Mouse (Mus musculus) midbrain, embryonic 14.5 days (tissue): ENCODE measurements around the gene Aspscr1. TPM values are rescaled to one million over a fixed set of nuclear protein-coding genes. Genes with fewer than 3 reads are reported as not detected.

Source experiments
- ATAC-seq: fragments of 200-750 bp; cut with Nextera tagmentation; 2 replicates; pipeline ENCODE4 v1.8.0; 2017; ENCODE audit warnings: moderate number of reproducible peaks, moderate library complexity; ENCODE audit not compliant: low FRiP score, low TSS enrichment
- DNase-seq: peaks from one replicate; pipeline ENCODE4 v3.0.0-alpha.2; 2015
- H3K27ac ChIP-seq: fragments of 300-500 bp; sonication (generic); replicated peaks from 2 replicates; pipeline ENCODE4 v1.5.1; 2014; ENCODE audit warnings: mild to moderate bottlenecking, low read depth, low read length, moderate library complexity
- H3K27me3 ChIP-seq: fragments of 300-500 bp; sonication (generic); 2 replicates; pipeline ENCODE4 v1.6.1; 2014; ENCODE audit warnings: low read length, control low read depth, mixed read lengths; ENCODE audit not compliant: control insufficient read depth, insufficient read depth
- H3K36me3 ChIP-seq: fragments of 300-500 bp; sonication (generic); 2 replicates; pipeline ENCODE4 v1.6.1; 2014; ENCODE audit warnings: low read length, control low read depth; ENCODE audit not compliant: control insufficient read depth, insufficient read depth
- H3K4me1 ChIP-seq: fragments of 300-500 bp; sonication (generic); 2 replicates; pipeline ENCODE4 v1.6.1; 2014; ENCODE audit warnings: mild to moderate bottlenecking, antibody characterized with exemption, low read length, control low read depth; ENCODE audit not compliant: control insufficient read depth, insufficient read depth
- H3K4me2 ChIP-seq: fragments of 300-500 bp; sonication (generic); 2 replicates; pipeline ENCODE4 v1.6.1; 2014; ENCODE audit warnings: mild to moderate bottlenecking, low read length, moderate library complexity
- H3K4me3 ChIP-seq: fragments of 300-500 bp; sonication (generic); replicated peaks from 2 replicates; pipeline ENCODE4 v1.5.1; 2014; ENCODE audit warnings: low read depth, low read length
- H3K9ac ChIP-seq: fragments of 300-500 bp; sonication (generic); replicated peaks from 2 replicates; pipeline ENCODE4 v1.6.1; 2014; ENCODE audit warnings: mild to moderate bottlenecking, low read length, moderate library complexity
- H3K9me3 ChIP-seq: fragments of 300-500 bp; sonication (generic); 2 replicates; pipeline ENCODE4 v1.6.1; 2016; ENCODE audit warnings: low read length, control low read depth, mixed read lengths; ENCODE audit not compliant: control insufficient read depth
- WGBS: fragments of 180-500 bp; shearing (Covaris S2); extraction: QIAGEN DNeasy Blood & Tissue Kit; methylation state at CpG from one replicate; pipeline ENCODE4 v1.1.7; 2014; 5-methylcytosine and 5-hydroxymethylcytosine counted together
- microRNA-seq: library from miRNA; unstranded; fragments of <30 nt; microRNA quantifications from one replicate; pipeline ENCODE4, GENCODE M21; 2016
- polyA plus RNA-seq: library from polyadenylated mRNA; unstranded; fragments of >200 nt; fragmentation: Nextera tagmentation; extraction: Ambion mirVana; gene quantifications from 2 replicates; pipeline ENCODE4 v1.2.1, GENCODE M21; 2014

Gene Aspscr1
- polyA plus RNA-seq, 1 experiment from 2014 or later, result 141 TPM

GRCm38 (mm10) chr11:120744121-120744701 lies 71.4 kb downstream of the Aspscr1 start:
- no peaks in the 10 kb centered on the region for H3K36me3 ChIP-seq
- H3K4me1 ChIP-seq, result no peaks in the 10 kb centered on the region
- no peak overlapping the region for H3K27ac ChIP-seq
- ATAC-seq (no peak), DNase-seq (no peak)
- H3K9ac ChIP-seq, result no peak overlapping the region
- 78% methylated on average over 7 of the region's 7 CpGs for WGBS
- no peak overlapping the region for H3K4me3 ChIP-seq
- H3K4me2 ChIP-seq, result no peak overlapping the region
- H3K9me3 ChIP-seq, result no peaks in the 10 kb centered on the region
- H3K27me3 ChIP-seq, result no peaks in the 10 kb centered on the region

DNA sequence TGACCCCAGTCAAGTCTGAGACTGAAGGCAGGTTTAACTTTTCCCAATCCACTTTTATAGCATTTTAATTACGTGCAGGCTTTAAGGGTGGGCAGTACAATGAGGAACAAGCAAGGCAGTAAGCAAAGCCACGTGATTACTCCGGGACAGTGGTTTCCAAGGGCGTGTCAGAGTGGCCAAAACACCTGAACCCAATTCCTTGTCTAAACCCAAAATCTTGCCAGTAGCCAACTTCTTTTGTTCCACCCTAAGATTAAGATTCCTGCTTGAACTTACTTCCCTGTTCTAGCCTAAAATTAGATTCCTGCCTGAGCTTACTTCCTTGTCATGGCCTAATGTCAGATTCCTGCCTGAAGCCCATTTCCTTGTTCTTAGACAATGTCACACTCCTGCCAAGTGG lies 75.2 kb downstream of the Aspscr1 start:
- WGBS, result 80% methylated on average over 4 of the region's 4 CpGs
- H3K36me3 ChIP-seq, result no peaks in the 10 kb centered on the region
- no peak overlapping the region for H3K9ac ChIP-seq
- no peaks in the 10 kb centered on the region for H3K27me3 ChIP-seq
- H3K4me3 ChIP-seq, result no peak overlapping the region
- DNase-seq (no peak), ATAC-seq (no peak)
- no peak overlapping the region for H3K27ac ChIP-seq
- no peak overlapping the region for H3K4me2 ChIP-seq
- no peaks in the 10 kb centered on the region for H3K9me3 ChIP-seq
- no peaks in the 10 kb centered on the region for H3K4me1 ChIP-seq

- no peak overlapping the region for H3K9ac ChIP-seq
- H3K27me3 ChIP-seq, result no peaks in the 10 kb centered on the region
- DNase-seq (peak; percentile 25), ATAC-seq (no peak)
- H3K4me2 ChIP-seq, result no peak overlapping the region
- H3K4me1 ChIP-seq, result no peaks in the 10 kb centered on the region
- no peak overlapping the region for H3K4me3 ChIP-seq
- no peaks in the 10 kb centered on the region for H3K9me3 ChIP-seq
- no peak overlapping the region for H3K27ac ChIP-seq
- 61% methylated on average over 8 of the region's 8 CpGs for WGBS
- H3K36me3 ChIP-seq, result no peaks in the 10 kb centered on the region
Observed at GRCm38 (mm10) chr11:120749430-120749829, 76.7 kb downstream of the Aspscr1 start.

GRCm38 (mm10) chr11:120751606-120752005 lies 78.8 kb downstream of the Aspscr1 start:
- no peaks in the 10 kb centered on the region for H3K36me3 ChIP-seq
- no peak overlapping the region for H3K4me3 ChIP-seq
- no peak overlapping the region for H3K27ac ChIP-seq
- 72% methylated on average over 4 of the region's 4 CpGs for WGBS
- H3K27me3 ChIP-seq, result no peaks in the 10 kb centered on the region
- H3K9me3 ChIP-seq, result no peaks in the 10 kb centered on the region
- no peaks in the 10 kb centered on the region for H3K4me1 ChIP-seq
- DNase-seq (no peak), ATAC-seq (no peak)
- no peak overlapping the region for H3K4me2 ChIP-seq
- H3K9ac ChIP-seq, result no peak overlapping the region

Small RNA genes lying within 50 kb of the gene (microRNA-seq; reads per million reads assigned to microRNA genes)
- 1.3 reads per million for gene Mir6936

Other genes starting within 250 kb of the Aspscr1 start
- gene Nploc4, start 235.3 kb upstream of the Aspscr1 start, polyA plus RNA-seq, result 32.2 and 41.3 TPM in 2 replicates
- not detected in 2 replicates for gene Tspan10, start 230.3 kb upstream of the Aspscr1 start, polyA plus RNA-seq
- gene Pde6g, start 219.5 kb upstream of the Aspscr1 start, polyA plus RNA-seq, result 0.32 TPM in 1 of 2 replicates, not detected in the other
- 11.2 and 12.5 TPM in 2 replicates for gene Oxld1, start 214.9 kb upstream of the Aspscr1 start, polyA plus RNA-seq
- 17.8 and 19.9 TPM in 2 replicates for gene Ccdc137, start 214.9 kb upstream of the Aspscr1 start, polyA plus RNA-seq
- 48.8 and 56.9 TPM in 2 replicates for gene Arl16, start 205.4 kb upstream of the Aspscr1 start, polyA plus RNA-seq
- gene Mrpl12, start 188.4 kb upstream of the Aspscr1 start, polyA plus RNA-seq, result 113 and 151 TPM in 2 replicates
- gene Slc25a10, start 181.1 kb upstream of the Aspscr1 start, polyA plus RNA-seq, result 23.6 and 28.4 TPM in 2 replicates
- gene Gcgr, start 142.3 kb upstream of the Aspscr1 start, polyA plus RNA-seq, result 0.18 and 0.21 TPM in 2 replicates
- 268 and 318 TPM in 2 replicates for gene Mcrip1, start 123.2 kb upstream of the Aspscr1 start, polyA plus RNA-seq
- gene Ppp1r27, start 121.8 kb upstream of the Aspscr1 start, polyA plus RNA-seq, result not detected in 2 replicates
- gene P4hb, start 99.7 kb upstream of the Aspscr1 start, polyA plus RNA-seq, result 241 and 300 TPM in 2 replicates
- gene Arhgdia, start 91.3 kb upstream of the Aspscr1 start, polyA plus RNA-seq, result 353 and 438 TPM in 2 replicates
- 277 and 282 TPM in 2 replicates for gene Alyref, start 74.6 kb upstream of the Aspscr1 start, polyA plus RNA-seq
- 210 and 266 TPM in 2 replicates for gene Anapc11, start 74.6 kb upstream of the Aspscr1 start, polyA plus RNA-seq
- gene Npb, start 64.5 kb upstream of the Aspscr1 start, polyA plus RNA-seq, result 0.77 and 0.82 TPM in 2 replicates
- gene Pcyt2, start 55.0 kb upstream of the Aspscr1 start, polyA plus RNA-seq, result 148 and 181 TPM in 2 replicates
- 38.4 and 39.5 TPM in 2 replicates for gene Sirt7, start 47.7 kb upstream of the Aspscr1 start, polyA plus RNA-seq
- gene Mafg, start 39.4 kb upstream of the Aspscr1 start, polyA plus RNA-seq, result 37.4 and 42.5 TPM in 2 replicates
- 17.0 and 18.5 TPM in 2 replicates for gene Pycr1, start 29.2 kb upstream of the Aspscr1 start, polyA plus RNA-seq
- gene Myadml2, start 24.8 kb upstream of the Aspscr1 start, polyA plus RNA-seq, result 0.51 and 1.5 TPM in 2 replicates
- gene Notum, start 11.8 kb upstream of the Aspscr1 start, polyA plus RNA-seq, result 0.59 and 1.3 TPM in 2 replicates
- 99.1 and 105 TPM in 2 replicates for gene Cenpx, start 40.8 kb downstream of the Aspscr1 start, polyA plus RNA-seq
- 50.4 and 72.1 TPM in 2 replicates for gene Lrrc45, start 41.0 kb downstream of the Aspscr1 start, polyA plus RNA-seq
- gene Rac3, start 48.5 kb downstream of the Aspscr1 start, polyA plus RNA-seq, result 113 and 646 TPM in 2 replicates
- gene Dcxr, start 54.3 kb downstream of the Aspscr1 start, polyA plus RNA-seq, result 6.0 and 8.6 TPM in 2 replicates
- 0.51 TPM in 1 of 2 replicates, not detected in the other for gene Cbr2, start 59.1 kb downstream of the Aspscr1 start, polyA plus RNA-seq
- gene Hmga1b, start 89.8 kb downstream of the Aspscr1 start, polyA plus RNA-seq, result 2.0 and 2.2 TPM in 2 replicates
- 83.9 and 102 TPM in 2 replicates for gene Rfng, start 111.2 kb downstream of the Aspscr1 start, polyA plus RNA-seq
- 303 and 316 TPM in 2 replicates for gene Gps1, start 111.3 kb downstream of the Aspscr1 start, polyA plus RNA-seq
- 39.4 and 48.0 TPM in 2 replicates for gene Dus1l, start 123.4 kb downstream of the Aspscr1 start, polyA plus RNA-seq
- 120 and 124 TPM in 2 replicates for gene Fasn, start 151.6 kb downstream of the Aspscr1 start, polyA plus RNA-seq